Mouse (Mus musculus) spleen, postnatal 36 days (tissue): Measurements from ENCODE around the gene Eftud2.

Experiments
- DNase-seq, 2 experiments: peaks; one replicate each; pipeline ENCODE4 v3.0.0; 2022; ENCODE audit warnings: low spot score in 2 of 2, mixed read lengths in 1 of 2

Eftud2 gene

DNA sequence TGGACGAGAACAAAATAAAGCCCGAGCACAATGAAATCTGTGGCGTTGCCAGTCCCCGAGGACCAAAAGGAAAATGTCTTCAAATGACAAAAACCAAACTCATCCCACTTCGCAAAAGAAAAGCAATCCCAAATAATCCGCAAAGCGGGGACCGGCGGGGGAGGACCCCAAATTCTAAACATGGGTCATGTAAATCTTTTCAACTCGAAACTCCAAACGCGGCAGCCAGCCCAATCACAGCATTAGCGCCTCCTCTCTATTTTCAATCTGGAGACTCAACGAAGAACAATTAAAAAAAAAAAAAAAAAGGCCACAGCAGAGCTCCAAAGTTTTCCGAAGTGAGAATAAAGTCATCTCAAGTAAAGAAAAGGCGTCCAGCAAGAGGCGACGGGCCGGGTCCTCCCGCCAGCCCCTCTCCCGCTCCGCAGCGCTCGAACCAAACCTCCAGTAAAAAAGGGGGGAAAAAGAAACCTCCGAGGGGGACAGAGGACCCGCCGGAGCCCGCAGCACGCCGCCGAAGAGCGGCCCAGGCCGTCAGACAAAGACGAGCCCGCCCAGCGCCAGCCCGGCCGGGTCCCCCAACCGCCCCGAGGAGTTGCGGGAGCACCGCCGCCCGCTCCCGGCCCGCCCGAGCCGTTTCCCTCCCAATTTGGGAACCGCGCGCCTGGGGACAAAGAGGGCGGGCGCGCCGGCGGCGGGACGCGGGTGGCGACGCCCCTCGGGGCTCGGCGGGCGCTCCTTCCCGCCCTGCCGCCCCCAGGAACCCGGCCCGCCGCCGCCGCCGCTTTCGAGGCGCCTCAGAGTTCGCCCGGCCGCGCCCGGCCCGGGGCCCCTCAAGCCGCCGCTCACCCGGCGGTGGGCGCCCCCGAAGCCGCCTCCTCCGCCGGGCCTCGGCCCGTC is 62.4 kb downstream of the Eftud2 start:
- DNase-seq, result no peak

- no peak for DNase-seq
Observed at GRCm38 (mm10) chr11:102814881-102815280, 65.9 kb downstream of the Eftud2 start.

GRCm38 (mm10) chr11:102810721-102811485 is 69.9 kb downstream of the Eftud2 start:
- no peak for DNase-seq

GRCm38 (mm10) chr11:102808246-102808645 is 72.5 kb downstream of the Eftud2 start:
- DNase-seq, result no peak

DNA sequence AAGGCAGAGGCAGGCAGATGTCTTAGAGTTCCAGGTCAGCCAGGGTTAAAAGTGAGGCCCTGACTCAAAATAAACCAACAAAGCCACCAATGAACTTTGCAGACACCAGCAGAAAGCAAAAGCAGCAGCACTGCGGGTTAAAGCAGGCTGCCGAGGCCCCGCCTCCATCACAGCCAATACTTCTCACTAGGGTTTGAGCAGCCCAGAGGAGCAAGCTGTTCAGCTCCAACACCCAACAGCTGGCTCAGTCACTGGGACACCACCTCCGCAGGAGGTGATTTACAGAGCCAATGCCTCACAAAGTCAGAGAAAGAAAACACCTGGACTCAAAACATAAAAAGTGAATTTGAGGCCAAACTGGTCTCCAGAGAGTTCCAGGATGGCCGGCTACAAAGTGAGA is 77.3 kb downstream of the Eftud2 start:
- no peak for DNase-seq

GRCm38 (mm10) chr11:102794157-102794556 is 86.6 kb downstream of the Eftud2 start:
- no peak for DNase-seq

GRCm38 (mm10) chr11:102791682-102792445 is 88.9 kb downstream of the Eftud2 start:
- DNase-seq, result no peak
